Mouse (Mus musculus): ENCODE measurements at regions not wholly inside any gene's neighbourhood (a gene's known extent, or its start where the extent isn't known, plus 50 kb on each side); places are given as distances from the start of the nearest gene placed in this dataset.

DNA sequence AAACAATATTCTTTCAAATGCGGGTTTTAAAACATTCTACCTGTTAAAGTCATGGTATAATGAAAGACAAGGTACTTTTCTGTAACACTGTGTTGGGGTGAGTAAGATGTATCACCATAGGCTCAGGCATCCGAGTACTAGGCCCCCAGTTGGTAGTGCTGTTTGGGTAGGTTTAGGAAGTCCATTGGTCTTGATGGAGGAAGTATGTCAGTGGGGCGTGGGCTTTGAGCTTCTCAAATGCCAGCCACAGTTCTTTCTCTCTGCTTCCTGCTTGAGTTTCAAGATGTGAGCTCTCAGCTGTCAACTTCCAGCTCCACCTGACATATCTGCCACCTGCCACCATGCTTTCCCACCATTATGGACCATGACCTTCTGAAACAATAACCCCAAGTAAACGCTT lies 267.7 kb upstream of the Acvr2a start:
- no peak for TF ChIP-seq CTCF (IDR thresholded peaks at IDR 0.05; ENCODE audit: extremely low read depth, insufficient read depth, low read length)
- no peak for TF ChIP-seq POLR2A (IDR thresholded peaks at IDR 0.05; ENCODE audit: extremely low read depth, insufficient read depth, low read length)

Measured in cortical plate, adult 2 months (tissue).